Mouse (Mus musculus) midbrain, embryonic 12.5 days (tissue): ENCODE data around the gene Ano4. TPM values are rescaled to one million over a fixed set of nuclear protein-coding genes. Genes with fewer than 3 reads are reported as not detected.

Experiments used
- ATAC-seq: fragments of 200-750 bp; cut with Nextera tagmentation; 2 replicates; pipeline ENCODE4 v1.8.0; 2017; ENCODE audit warnings: low read depth, moderate TSS enrichment, moderate library complexity; ENCODE audit not compliant: low FRiP score
- H3K27ac ChIP-seq: fragments of 300-500 bp; sonication (generic); replicated peaks from 2 replicates; pipeline ENCODE4 v1.5.1; 2016; ENCODE audit warnings: mild to moderate bottlenecking
- H3K27me3 ChIP-seq: fragments of 300-500 bp; sonication (generic); 2 replicates; pipeline ENCODE4 v1.6.1; 2016; ENCODE audit warnings: mild to moderate bottlenecking
- H3K36me3 ChIP-seq: fragments of 300-500 bp; sonication (generic); 2 replicates; pipeline ENCODE4 v1.6.1; 2016
- H3K4me1 ChIP-seq: fragments of 300-500 bp; sonication (generic); 2 replicates; pipeline ENCODE4 v1.6.1; 2016
- H3K4me2 ChIP-seq: fragments of 300-500 bp; sonication (generic); replicated peaks from 2 replicates; pipeline ENCODE4 v1.6.1; 2016; ENCODE audit warnings: mild to moderate bottlenecking, moderate library complexity
- H3K4me3 ChIP-seq: fragments of 300-500 bp; sonication (generic); 2 replicates; pipeline ENCODE4 v1.5.1; 2016; ENCODE audit warnings: mild to moderate bottlenecking
- H3K9ac ChIP-seq: fragments of 300-500 bp; sonication (generic); replicated peaks from 2 replicates; pipeline ENCODE4 v1.6.1; 2016; ENCODE audit warnings: mild to moderate bottlenecking, moderate library complexity
- H3K9me3 ChIP-seq: fragments of 300-500 bp; sonication (generic); 2 replicates; pipeline ENCODE4 v1.6.1; 2016; ENCODE audit warnings: mild to moderate bottlenecking
- WGBS: fragments of 180-500 bp; shearing (Covaris S2); methylation state at CpG from one replicate; pipeline ENCODE4 v1.1.7; 2016; 5-methylcytosine and 5-hydroxymethylcytosine counted together
- polyA plus RNA-seq: library from polyadenylated mRNA; unstranded; fragments of >200 nt; fragmentation: Nextera tagmentation; extraction: Ambion mirVana; gene quantifications from 2 replicates; pipeline ENCODE4 v1.2.1, GENCODE M21; 2016

The Ano4 gene
- 3.1 and 3.4 TPM in 2 replicates for polyA plus RNA-seq

- ATAC-seq = peak; percentile 82
- Histone ChIP-seq H3K4me3 (peak within 1 kb of the TSS; percentile 56), H3K9me3 (no peaks in the 10 kb centered on the region), H3K27ac (no peak within 1 kb of the TSS), H3K36me3 (no peaks in the 10 kb centered on the region), H3K4me2 (peak within 1 kb of the TSS; percentile 91), H3K9ac (peak within 1 kb of the TSS; percentile 60), H3K27me3 (peaks cover 46% of the 10 kb centered on the region), H3K4me1 (peaks cover 9% of the 10 kb centered on the region; the same call in 1 of the 2 replicates)
- 1% methylated on average over 70 of the region's 70 CpGs for WGBS
Measured at GRCm38 (mm10) chr10:89344491-89345195, at the start of gene Ano4. Ano4 (minus strand) TSS chr10:89344762.

DNA sequence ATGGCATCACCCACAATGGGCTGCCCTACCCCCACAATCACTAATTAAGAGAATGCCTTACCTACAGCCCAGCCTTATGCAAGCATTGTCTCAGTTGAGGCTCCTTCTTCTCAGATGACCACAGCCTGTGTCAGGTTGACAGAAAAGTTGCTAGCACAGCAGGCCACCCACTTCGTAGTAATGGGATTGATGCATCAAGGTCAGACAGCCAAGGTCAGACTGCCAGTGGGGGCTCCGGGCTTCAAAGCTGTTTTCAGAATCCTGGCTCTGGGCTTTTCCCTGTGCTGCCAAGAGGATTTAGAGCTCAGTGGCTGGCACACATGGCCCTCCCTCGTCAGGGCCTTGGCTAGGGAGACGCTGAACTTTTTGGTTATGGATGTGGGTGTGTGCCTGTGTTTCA is 48.1 kb upstream of the Ano4 start:
- H3K27ac ChIP-seq = no peak overlapping the region
- WGBS = 20% methylated on average over 4 of the region's 4 CpGs
- no peak for ATAC-seq

GRCm38 (mm10) chr10:89391571-89392163 is 47.1 kb upstream of the Ano4 start:
- no peaks in the 10 kb centered on the region for H3K36me3 ChIP-seq
- H3K4me2 ChIP-seq = no peak overlapping the region
- 0 out of 2 replicates have a peak, but pooled peaks cover 4% of the 10 kb centered on the region for H3K4me1 ChIP-seq
- H3K27ac ChIP-seq = no peak overlapping the region
- H3K9ac ChIP-seq = no peak overlapping the region
- no peaks in the 10 kb centered on the region for H3K9me3 ChIP-seq
- WGBS = 67% methylated on average over 4 of the region's 4 CpGs
- H3K4me3 ChIP-seq = no peak overlapping the region
- ATAC-seq = no peak
- H3K27me3 ChIP-seq = no peaks in the 10 kb centered on the region

More for the DNA sequence above, 48.1 kb upstream of the Ano4 start:
- Histone ChIP-seq H3K4me3 (no peak overlapping the region), H3K9ac (no peak overlapping the region), H3K4me1 (0 out of 2 replicates have a peak, but pooled peaks cover 4% of the 10 kb centered on the region), H3K9me3 (no peaks in the 10 kb centered on the region), H3K36me3 (no peaks in the 10 kb centered on the region), H3K27me3 (no peaks in the 10 kb centered on the region), H3K4me2 (no peak overlapping the region)

GRCm38 (mm10) chr10:89386461-89386860 is 41.9 kb upstream of the Ano4 start:
- H3K9ac ChIP-seq = no peak overlapping the region
- no peaks in the 10 kb centered on the region for H3K36me3 ChIP-seq
- H3K4me3 ChIP-seq = no peak overlapping the region
- no peaks in the 10 kb centered on the region for H3K9me3 ChIP-seq
- no peaks in the 10 kb centered on the region for H3K4me1 ChIP-seq
- 85% methylated on average over 3 of the region's 3 CpGs for WGBS
- H3K27me3 ChIP-seq = no peaks in the 10 kb centered on the region
- ATAC-seq = no peak
- no peak overlapping the region for H3K4me2 ChIP-seq
- H3K27ac ChIP-seq = no peak overlapping the region

DNA sequence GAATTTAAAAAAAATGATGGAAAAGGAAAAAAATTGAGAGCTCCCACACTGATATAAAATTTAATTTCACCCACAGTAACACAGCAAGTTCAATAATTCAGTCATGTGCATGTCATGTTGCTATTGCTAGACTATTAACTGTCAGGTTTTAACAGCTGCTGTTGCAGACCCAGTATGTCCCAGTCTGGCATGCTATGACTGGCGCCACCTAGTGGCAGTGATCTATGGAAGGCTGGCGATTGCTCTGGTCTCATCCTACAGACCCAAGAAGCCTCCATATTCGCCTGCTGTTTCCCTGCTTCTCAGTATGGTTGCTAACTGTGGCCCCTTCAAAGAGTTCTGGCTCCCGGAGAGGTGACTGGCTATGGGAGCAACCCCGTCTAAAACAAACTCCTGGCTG is 38.9 kb upstream of the Ano4 start:
- H3K9ac ChIP-seq = no peak overlapping the region
- H3K27me3 ChIP-seq = no peaks in the 10 kb centered on the region
- no peaks in the 10 kb centered on the region for H3K9me3 ChIP-seq
- H3K4me1 ChIP-seq = no peaks in the 10 kb centered on the region
- 8% methylated on average over 5 of the region's 5 CpGs for WGBS
- no peaks in the 10 kb centered on the region for H3K36me3 ChIP-seq
- peak; percentile 80 for ATAC-seq
- H3K4me2 ChIP-seq = no peak overlapping the region
- H3K4me3 ChIP-seq = no peak overlapping the region
- H3K27ac ChIP-seq = no peak overlapping the region

DNA sequence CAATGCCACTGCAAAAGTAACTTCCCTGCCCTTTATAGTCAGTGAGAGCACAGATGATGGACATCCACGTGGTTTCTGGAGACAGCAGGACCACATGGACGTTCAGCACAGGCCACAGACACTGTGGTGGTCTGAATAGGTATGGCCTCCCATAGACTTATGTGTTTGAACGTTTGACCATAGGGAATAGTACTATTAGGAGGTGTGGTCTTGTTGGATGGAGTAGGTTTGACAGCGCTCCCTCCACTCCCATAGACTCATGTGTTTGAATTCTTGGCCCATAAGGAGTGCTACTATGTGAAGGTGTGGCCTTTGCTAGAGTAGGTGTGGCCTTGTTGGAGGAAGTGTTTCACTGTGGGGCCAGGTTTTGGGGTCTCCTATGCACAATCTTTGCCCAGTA is 33.2 kb upstream of the Ano4 start:
- Histone ChIP-seq H3K27ac (no peak overlapping the region), H3K4me2 (no peak overlapping the region), H3K27me3 (no peaks in the 10 kb centered on the region), H3K9me3 (no peaks in the 10 kb centered on the region), H3K4me3 (no peak overlapping the region), H3K4me1 (no peaks in the 10 kb centered on the region), H3K9ac (no peak overlapping the region), H3K36me3 (no peaks in the 10 kb centered on the region)
- no peak for ATAC-seq
- 73% methylated on average over 4 of the region's 4 CpGs for WGBS

DNA sequence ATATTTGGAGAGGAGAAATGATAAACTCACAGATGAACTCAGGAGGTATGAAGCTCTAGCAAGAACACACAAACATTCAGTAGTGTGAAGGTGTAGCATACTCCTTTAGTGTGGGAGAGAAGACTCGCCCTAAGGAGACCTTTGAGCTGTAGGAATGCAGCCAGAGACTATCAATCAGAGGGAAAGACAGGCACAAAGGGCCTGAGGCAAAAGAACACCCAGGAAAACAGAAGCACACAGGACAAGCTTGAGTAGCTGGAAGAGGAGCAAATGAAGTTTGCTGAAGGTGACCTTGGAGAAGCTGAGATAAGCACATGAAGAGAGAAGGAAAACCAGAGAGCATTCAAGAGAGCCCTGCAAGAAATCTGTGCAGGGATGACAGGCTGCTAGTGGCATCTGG is 25.5 kb upstream of the Ano4 start:
- ATAC-seq = no peak
- Histone ChIP-seq H3K36me3 (no peaks in the 10 kb centered on the region), H3K4me2 (no peak overlapping the region), H3K9me3 (no peaks in the 10 kb centered on the region), H3K4me3 (no peak overlapping the region), H3K9ac (no peak overlapping the region), H3K27ac (no peak overlapping the region), H3K27me3 (no peaks in the 10 kb centered on the region), H3K4me1 (no peaks in the 10 kb centered on the region)
- 67% methylated on average over 1 of the region's 1 CpGs for WGBS

DNA sequence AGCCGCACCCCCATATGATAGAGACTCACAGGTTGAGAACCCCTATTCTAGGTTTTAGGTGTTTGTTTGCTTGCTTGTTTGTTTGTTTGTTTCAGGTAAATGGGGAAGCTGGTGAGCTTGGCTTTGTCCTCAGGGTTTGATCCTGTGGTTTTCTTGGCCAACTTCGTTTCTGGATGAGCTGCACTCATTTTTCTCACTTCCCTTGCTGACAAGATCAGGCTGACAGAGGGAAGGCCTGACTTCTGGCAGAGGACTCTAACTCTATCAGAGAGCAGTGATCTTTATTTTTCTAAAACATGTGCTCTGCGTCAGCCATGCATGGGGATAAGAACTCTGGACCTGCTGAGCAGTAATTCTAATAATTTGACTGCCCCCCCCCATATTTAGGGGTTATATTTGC is 14.4 kb upstream of the Ano4 start:
- no peaks in the 10 kb centered on the region for H3K4me1 ChIP-seq
- H3K4me3 ChIP-seq = no peak overlapping the region
- no peak overlapping the region for H3K9ac ChIP-seq
- no peaks in the 10 kb centered on the region for H3K36me3 ChIP-seq
- no peak overlapping the region for H3K4me2 ChIP-seq
- WGBS = 78% methylated on average over 3 of the region's 3 CpGs
- no peaks in the 10 kb centered on the region for H3K9me3 ChIP-seq
- H3K27me3 ChIP-seq = no peaks in the 10 kb centered on the region
- no peak overlapping the region for H3K27ac ChIP-seq
- ATAC-seq = no peak

DNA sequence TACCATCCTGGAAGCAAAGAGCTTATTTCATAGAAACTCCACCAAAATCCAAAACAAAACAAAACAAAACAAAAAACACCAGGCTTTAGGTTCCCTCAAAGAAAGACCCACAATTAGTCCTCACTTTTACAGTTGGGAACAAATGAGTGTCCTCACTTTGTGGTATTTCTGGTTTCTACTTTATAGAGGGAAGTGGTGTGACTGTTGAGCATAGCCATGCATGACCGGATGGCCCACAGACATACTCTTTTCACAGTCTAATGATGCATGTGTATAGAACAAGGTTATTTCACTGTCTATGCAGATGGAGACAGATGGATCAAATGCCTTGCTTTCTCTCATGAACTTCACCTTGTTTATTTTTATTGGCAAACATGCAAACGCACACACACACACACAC is 10.1 kb upstream of the Ano4 start:
- WGBS = 83% methylated on average over 2 of the region's 2 CpGs
- H3K27me3 ChIP-seq = no peaks in the 10 kb centered on the region

GRCm38 (mm10) chr10:89351416-89351815 is 6.9 kb upstream of the Ano4 start:
- ATAC-seq = no peak
- H3K9ac ChIP-seq = no peak overlapping the region
- no peaks in the 10 kb centered on the region for H3K9me3 ChIP-seq
- H3K27me3 ChIP-seq = peaks cover 8% of the 10 kb centered on the region
- WGBS = 86% methylated on average over 11 of the region's 11 CpGs
- H3K36me3 ChIP-seq = no peaks in the 10 kb centered on the region
- no peak overlapping the region for H3K4me2 ChIP-seq
- no peaks in the 10 kb centered on the region for H3K4me1 ChIP-seq
- no peak overlapping the region for H3K4me3 ChIP-seq
- no peak overlapping the region for H3K27ac ChIP-seq

More for the DNA sequence above, 10.1 kb upstream of the Ano4 start:
- Histone ChIP-seq H3K4me1 (no peaks in the 10 kb centered on the region), H3K4me2 (no peak overlapping the region), H3K27ac (no peak overlapping the region), H3K9me3 (no peaks in the 10 kb centered on the region), H3K36me3 (no peaks in the 10 kb centered on the region), H3K9ac (no peak overlapping the region), H3K4me3 (no peak overlapping the region)
- no peak for ATAC-seq

- H3K4me1 ChIP-seq = peaks cover 9% of the 10 kb centered on the region; the same call in 1 of the 2 replicates
- H3K4me2 ChIP-seq = no peak overlapping the region
- H3K36me3 ChIP-seq = no peaks in the 10 kb centered on the region
- no peak for ATAC-seq
- H3K27me3 ChIP-seq = peaks cover 46% of the 10 kb centered on the region
- no peak overlapping the region for H3K27ac ChIP-seq
- H3K4me3 ChIP-seq = no peak overlapping the region
- H3K9me3 ChIP-seq = no peaks in the 10 kb centered on the region
- H3K9ac ChIP-seq = no peak overlapping the region
- WGBS = 65% methylated on average over 6 of the region's 6 CpGs
Measured at GRCm38 (mm10) chr10:89345606-89346005, 1.0 kb upstream of the Ano4 start.

DNA sequence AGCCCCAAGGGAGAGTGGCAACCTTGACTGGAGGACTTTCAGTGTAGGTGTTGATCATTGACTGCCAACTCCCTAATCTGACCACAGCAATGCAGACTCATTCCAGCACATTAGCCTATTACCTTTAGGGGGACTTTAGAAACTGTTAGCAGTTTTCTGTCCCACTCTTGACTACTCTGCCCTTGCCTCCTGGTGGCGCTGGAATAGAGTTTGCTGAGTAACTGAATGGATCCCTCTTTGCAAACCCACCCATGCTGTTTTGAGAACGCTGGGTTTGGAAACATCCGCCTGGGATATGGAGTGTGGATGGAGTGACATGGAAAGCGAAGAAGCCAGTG is 603 bp upstream of the Ano4 start:
- no peak for ATAC-seq
- H3K27me3 ChIP-seq = peaks cover 46% of the 10 kb centered on the region
- WGBS = 46% methylated on average over 4 of the region's 4 CpGs

More for the DNA sequence above, 603 bp upstream of the Ano4 start:
- H3K4me3 ChIP-seq = peak overlapping the region; percentile 56
- H3K36me3 ChIP-seq = no peaks in the 10 kb centered on the region
- peak overlapping the region; percentile 91 for H3K4me2 ChIP-seq
- no peak overlapping the region for H3K27ac ChIP-seq
- peaks cover 9% of the 10 kb centered on the region; the same call in 1 of the 2 replicates for H3K4me1 ChIP-seq
- no peaks in the 10 kb centered on the region for H3K9me3 ChIP-seq
- peak overlapping the region; percentile 60; the same call in 1 of the 2 replicates for H3K9ac ChIP-seq
